Mouse (Mus musculus): Measurements from ENCODE around the gene Asb6. TPM values are rescaled to one million over a fixed set of nuclear protein-coding genes. Genes with fewer than 3 reads are reported as not detected.

Gene Asb6
- 28.0 and 30.0 TPM in 2 replicates for polyA plus RNA-seq (2015; fragmentation: Nextera tagmentation; extraction: Ambion mirVana)

GRCm38 (mm10) chr2:30830283-30830795 is at the start of gene Asb6:
Gene Asb6 (minus strand): TSS chr2:30830333.
- Histone ChIP-seq H3K9ac (ENCODE audit: low read length) (no peak within 1 kb of the TSS), H3K4me1 (ENCODE audit: control insufficient read depth, insufficient read depth, low read length) (peaks cover 12% of the 10 kb centered on the region), H3K4me3 (replicated peaks; ENCODE audit: low read length) (no peak within 1 kb of the TSS), H3K4me2 (ENCODE audit: low read depth, low read length) (no peak within 1 kb of the TSS), H3K27ac (ENCODE audit: low read length) (no peak within 1 kb of the TSS), H3K9me3 (replicated peaks; ENCODE audit: control insufficient read depth, low read length) (no peaks in the 10 kb centered on the region), H3K27me3 (ENCODE audit: control insufficient read depth, insufficient read depth, low read length) (no peaks in the 10 kb centered on the region), H3K36me3 (ENCODE audit: control insufficient read depth, insufficient read depth, low read length) (no peaks in the 10 kb centered on the region)
- WGBS = 37% methylated on average over 4 of the region's 4 CpGs
- ATAC-seq (ENCODE audit: insufficient read depth, low FRiP score) = no peak

GRCm38 (mm10) chr2:30879481-30879880 is 49.3 kb upstream of the Asb6 start:
- Histone ChIP-seq H3K4me3 (replicated peaks; ENCODE audit: low read length) (no peak overlapping the region), H3K27me3 (ENCODE audit: control insufficient read depth, insufficient read depth, low read length) (no peaks in the 10 kb centered on the region)
- 92% methylated on average over 15 of the region's 15 CpGs for WGBS

GRCm38 (mm10) chr2:30875621-30876432 is 45.7 kb upstream of the Asb6 start:
- Histone ChIP-seq H3K27me3 (ENCODE audit: control insufficient read depth, insufficient read depth, low read length) (no peaks in the 10 kb centered on the region), H3K27ac (ENCODE audit: low read length) (no peak overlapping the region), H3K9me3 (replicated peaks; ENCODE audit: control insufficient read depth, low read length) (no peaks in the 10 kb centered on the region), H3K4me3 (replicated peaks; ENCODE audit: low read length) (no peak overlapping the region), H3K36me3 (ENCODE audit: control insufficient read depth, insufficient read depth, low read length) (no peaks in the 10 kb centered on the region), H3K4me1 (ENCODE audit: control insufficient read depth, insufficient read depth, low read length) (no peaks in the 10 kb centered on the region), H3K4me2 (ENCODE audit: low read depth, low read length) (no peak overlapping the region), H3K9ac (ENCODE audit: low read length) (no peak overlapping the region)
- ATAC-seq (ENCODE audit: insufficient read depth, low FRiP score) = no peak
- 45% methylated on average over 11 of the region's 11 CpGs for WGBS

More at GRCm38 (mm10) chr2:30879481-30879880, 49.3 kb upstream of the Asb6 start:
- no peak overlapping the region for H3K4me2 ChIP-seq (ENCODE audit: low read depth, low read length)
- no peak for ATAC-seq (ENCODE audit: insufficient read depth, low FRiP score)
- no peaks in the 10 kb centered on the region for H3K9me3 ChIP-seq (replicated peaks; ENCODE audit: control insufficient read depth, low read length)
- H3K36me3 ChIP-seq (ENCODE audit: control insufficient read depth, insufficient read depth, low read length) = no peaks in the 10 kb centered on the region
- no peak overlapping the region for H3K9ac ChIP-seq (ENCODE audit: low read length)
- H3K4me1 ChIP-seq (ENCODE audit: control insufficient read depth, insufficient read depth, low read length) = no peaks in the 10 kb centered on the region
- H3K27ac ChIP-seq (ENCODE audit: low read length) = no peak overlapping the region

GRCm38 (mm10) chr2:30875096-30875495 is 45.0 kb upstream of the Asb6 start:
- no peak overlapping the region for H3K9ac ChIP-seq (ENCODE audit: low read length)
- no peak overlapping the region for H3K4me2 ChIP-seq (ENCODE audit: low read depth, low read length)
- no peaks in the 10 kb centered on the region for H3K27me3 ChIP-seq (ENCODE audit: control insufficient read depth, insufficient read depth, low read length)
- no peaks in the 10 kb centered on the region for H3K4me1 ChIP-seq (ENCODE audit: control insufficient read depth, insufficient read depth, low read length)
- H3K27ac ChIP-seq (ENCODE audit: low read length) = no peak overlapping the region
- H3K4me3 ChIP-seq (replicated peaks; ENCODE audit: low read length) = no peak overlapping the region
- WGBS = 68% methylated on average over 7 of the region's 7 CpGs
- H3K9me3 ChIP-seq (replicated peaks; ENCODE audit: control insufficient read depth, low read length) = no peaks in the 10 kb centered on the region
- no peaks in the 10 kb centered on the region for H3K36me3 ChIP-seq (ENCODE audit: control insufficient read depth, insufficient read depth, low read length)
- ATAC-seq (ENCODE audit: insufficient read depth, low FRiP score) = no peak

- no peak overlapping the region for H3K4me2 ChIP-seq (ENCODE audit: low read depth, low read length)
- H3K27me3 ChIP-seq (ENCODE audit: control insufficient read depth, insufficient read depth, low read length) = no peaks in the 10 kb centered on the region
- H3K9ac ChIP-seq (ENCODE audit: low read length) = no peak overlapping the region
- no peaks in the 10 kb centered on the region for H3K9me3 ChIP-seq (replicated peaks; ENCODE audit: control insufficient read depth, low read length)
- no peak for ATAC-seq (ENCODE audit: insufficient read depth, low FRiP score)
- no peaks in the 10 kb centered on the region for H3K36me3 ChIP-seq (ENCODE audit: control insufficient read depth, insufficient read depth, low read length)
- no peaks in the 10 kb centered on the region for H3K4me1 ChIP-seq (ENCODE audit: control insufficient read depth, insufficient read depth, low read length)
- WGBS = 49% methylated on average over 10 of the region's 10 CpGs
- H3K27ac ChIP-seq (ENCODE audit: low read length) = no peak overlapping the region
- no peak overlapping the region for H3K4me3 ChIP-seq (replicated peaks; ENCODE audit: low read length)
Measured at GRCm38 (mm10) chr2:30874445-30874844, 44.3 kb upstream of the Asb6 start.

GRCm38 (mm10) chr2:30872669-30873068 is 42.5 kb upstream of the Asb6 start:
- H3K36me3 ChIP-seq (ENCODE audit: control insufficient read depth, insufficient read depth, low read length) = no peaks in the 10 kb centered on the region
- no peak overlapping the region for H3K4me3 ChIP-seq (replicated peaks; ENCODE audit: low read length)
- H3K4me2 ChIP-seq (ENCODE audit: low read depth, low read length) = no peak overlapping the region
- H3K4me1 ChIP-seq (ENCODE audit: control insufficient read depth, insufficient read depth, low read length) = no peaks in the 10 kb centered on the region
- ATAC-seq (ENCODE audit: insufficient read depth, low FRiP score) = no peak
- H3K9ac ChIP-seq (ENCODE audit: low read length) = peak overlapping the region; percentile 40; the same call in 1 of the 2 replicates
- H3K27me3 ChIP-seq (ENCODE audit: control insufficient read depth, insufficient read depth, low read length) = no peaks in the 10 kb centered on the region
- 67% methylated on average over 6 of the region's 6 CpGs for WGBS
- no peaks in the 10 kb centered on the region for H3K9me3 ChIP-seq (replicated peaks; ENCODE audit: control insufficient read depth, low read length)
- H3K27ac ChIP-seq (ENCODE audit: low read length) = no peak overlapping the region

- H3K27me3 ChIP-seq (ENCODE audit: control insufficient read depth, insufficient read depth, low read length) = no peaks in the 10 kb centered on the region
- H3K4me2 ChIP-seq (ENCODE audit: low read depth, low read length) = no peak overlapping the region
- no peak for ATAC-seq (ENCODE audit: insufficient read depth, low FRiP score)
- H3K9ac ChIP-seq (ENCODE audit: low read length) = no peak overlapping the region
- H3K4me1 ChIP-seq (ENCODE audit: control insufficient read depth, insufficient read depth, low read length) = no peaks in the 10 kb centered on the region
- 66% methylated on average over 8 of the region's 8 CpGs for WGBS
- no peak overlapping the region for H3K27ac ChIP-seq (ENCODE audit: low read length)
- H3K36me3 ChIP-seq (ENCODE audit: control insufficient read depth, insufficient read depth, low read length) = no peaks in the 10 kb centered on the region
- H3K4me3 ChIP-seq (replicated peaks; ENCODE audit: low read length) = no peak overlapping the region
- H3K9me3 ChIP-seq (replicated peaks; ENCODE audit: control insufficient read depth, low read length) = no peaks in the 10 kb centered on the region
Measured at GRCm38 (mm10) chr2:30870863-30871262, 40.7 kb upstream of the Asb6 start.

GRCm38 (mm10) chr2:30865426-30865825 is 35.3 kb upstream of the Asb6 start:
- Histone ChIP-seq H3K4me2 (ENCODE audit: low read depth, low read length) (peak overlapping the region; percentile 53; the same call in 1 of the 2 replicates), H3K4me3 (replicated peaks; ENCODE audit: low read length) (no peak overlapping the region), H3K9me3 (replicated peaks; ENCODE audit: control insufficient read depth, low read length) (no peaks in the 10 kb centered on the region), H3K4me1 (ENCODE audit: control insufficient read depth, insufficient read depth, low read length) (no peaks in the 10 kb centered on the region), H3K9ac (ENCODE audit: low read length) (no peak overlapping the region), H3K27me3 (ENCODE audit: control insufficient read depth, insufficient read depth, low read length) (no peaks in the 10 kb centered on the region; the same call in 1 of the 2 replicates), H3K27ac (ENCODE audit: low read length) (no peak overlapping the region), H3K36me3 (ENCODE audit: control insufficient read depth, insufficient read depth, low read length) (no peaks in the 10 kb centered on the region)
- ATAC-seq (ENCODE audit: insufficient read depth, low FRiP score) = no peak; the same call in 1 of the 2 replicates
- WGBS = 56% methylated on average over 3 of the region's 3 CpGs

GRCm38 (mm10) chr2:30864968-30865381 is 34.8 kb upstream of the Asb6 start:
- ATAC-seq (ENCODE audit: insufficient read depth, low FRiP score) = peak; percentile 66; the same call in 1 of the 2 replicates

More at GRCm38 (mm10) chr2:30864968-30865381, 34.8 kb upstream of the Asb6 start:
- Histone ChIP-seq H3K27me3 (ENCODE audit: control insufficient read depth, insufficient read depth, low read length) (no peaks in the 10 kb centered on the region; the same call in 1 of the 2 replicates), H3K9ac (ENCODE audit: low read length) (peak overlapping the region; percentile 68), H3K4me2 (ENCODE audit: low read depth, low read length) (peak overlapping the region; percentile 53), H3K27ac (ENCODE audit: low read length) (no peak overlapping the region; the same call in 1 of the 2 replicates), H3K9me3 (replicated peaks; ENCODE audit: control insufficient read depth, low read length) (no peaks in the 10 kb centered on the region), H3K4me1 (ENCODE audit: control insufficient read depth, insufficient read depth, low read length) (no peaks in the 10 kb centered on the region), H3K36me3 (ENCODE audit: control insufficient read depth, insufficient read depth, low read length) (no peaks in the 10 kb centered on the region), H3K4me3 (replicated peaks; ENCODE audit: low read length) (peak overlapping the region; percentile 40)
- 1% methylated on average over 35 of the region's 35 CpGs for WGBS

Data from stomach, embryonic 16.5 days (tissue).